Mouse (Mus musculus) intestine, embryonic 16.5 days (tissue): ENCODE results near the gene Ciapin1. TPM values are rescaled to one million over a fixed set of nuclear protein-coding genes. Genes with fewer than 3 reads are reported as not detected.

Source experiments
- ATAC-seq: fragments of 200-750 bp; cut with Nextera tagmentation; 2 replicates; pipeline ENCODE4 v1.8.0; 2017; ENCODE audit warnings: moderate TSS enrichment, moderate library complexity
- H3K27ac ChIP-seq: fragments of 300-500 bp; sonication (generic); 2 replicates; pipeline ENCODE4 v1.5.1; 2014; ENCODE audit warnings: mild to moderate bottlenecking, low read length
- H3K27me3 ChIP-seq: fragments of 300-500 bp; sonication (generic); replicated peaks from 2 replicates; pipeline ENCODE4 v1.6.1; 2014; ENCODE audit warnings: low read length, control low read depth, mixed read lengths; ENCODE audit not compliant: control insufficient read depth, insufficient read depth
- H3K36me3 ChIP-seq: fragments of 300-500 bp; sonication (generic); 2 replicates; pipeline ENCODE4 v1.6.1; 2014; ENCODE audit warnings: low read length, control low read depth; ENCODE audit not compliant: control insufficient read depth, insufficient read depth
- H3K4me1 ChIP-seq: fragments of 300-500 bp; sonication (generic); 2 replicates; pipeline ENCODE4 v1.6.1; 2014; ENCODE audit warnings: low read length, control low read depth, mixed read lengths; ENCODE audit not compliant: control insufficient read depth, insufficient read depth
- H3K4me2 ChIP-seq: fragments of 300-500 bp; sonication (generic); 2 replicates; pipeline ENCODE4 v1.6.1; 2014; ENCODE audit warnings: low read depth, low read length, control low read depth
- H3K4me3 ChIP-seq: fragments of 300-500 bp; sonication (generic); 2 replicates; pipeline ENCODE4 v1.5.1; 2014; ENCODE audit warnings: mild to moderate bottlenecking, low read length
- H3K9ac ChIP-seq: fragments of 300-500 bp; sonication (generic); 2 replicates; pipeline ENCODE4 v1.6.1; 2014; ENCODE audit warnings: low read depth, low read length
- H3K9me3 ChIP-seq: fragments of 300-500 bp; sonication (generic); 2 replicates; pipeline ENCODE4 v1.6.1; 2016; ENCODE audit warnings: low read length, control low read depth; ENCODE audit not compliant: control insufficient read depth
- WGBS: fragments of 180-500 bp; shearing (Covaris S2); extraction: QIAGEN DNeasy Blood & Tissue Kit; methylation state at CpG from one replicate; pipeline ENCODE4 v1.1.7; 2014; 5-methylcytosine and 5-hydroxymethylcytosine counted together
- polyA plus RNA-seq: library from polyadenylated mRNA; unstranded; fragments of >200 nt; fragmentation: Nextera tagmentation; extraction: Ambion mirVana; gene quantifications from 2 replicates; pipeline ENCODE4 v1.2.1, GENCODE M21; 2015

The Ciapin1 gene
- polyA plus RNA-seq, 1 experiment from 2014 or later, result 90.1 TPM

- H3K27me3 ChIP-seq, result no peaks in the 10 kb centered on the region
- peaks cover 9% of the 10 kb centered on the region; the same call in 1 of the 2 replicates for H3K36me3 ChIP-seq
- H3K27ac ChIP-seq, result peak overlapping the region; percentile 92
- H3K4me3 ChIP-seq, result peak overlapping the region; percentile 59
- ATAC-seq, result peak; percentile 87
- H3K4me1 ChIP-seq, result peaks cover 59% of the 10 kb centered on the region
- H3K9me3 ChIP-seq, result no peaks in the 10 kb centered on the region
- H3K4me2 ChIP-seq, result peak overlapping the region; percentile 96
- H3K9ac ChIP-seq, result peak overlapping the region; percentile 70
- WGBS, result under 1% methylated on average over 7 of the region's 7 CpGs
Measured at GRCm38 (mm10) chr8:94871108-94871894, 33.1 kb upstream of the Ciapin1 start.

DNA sequence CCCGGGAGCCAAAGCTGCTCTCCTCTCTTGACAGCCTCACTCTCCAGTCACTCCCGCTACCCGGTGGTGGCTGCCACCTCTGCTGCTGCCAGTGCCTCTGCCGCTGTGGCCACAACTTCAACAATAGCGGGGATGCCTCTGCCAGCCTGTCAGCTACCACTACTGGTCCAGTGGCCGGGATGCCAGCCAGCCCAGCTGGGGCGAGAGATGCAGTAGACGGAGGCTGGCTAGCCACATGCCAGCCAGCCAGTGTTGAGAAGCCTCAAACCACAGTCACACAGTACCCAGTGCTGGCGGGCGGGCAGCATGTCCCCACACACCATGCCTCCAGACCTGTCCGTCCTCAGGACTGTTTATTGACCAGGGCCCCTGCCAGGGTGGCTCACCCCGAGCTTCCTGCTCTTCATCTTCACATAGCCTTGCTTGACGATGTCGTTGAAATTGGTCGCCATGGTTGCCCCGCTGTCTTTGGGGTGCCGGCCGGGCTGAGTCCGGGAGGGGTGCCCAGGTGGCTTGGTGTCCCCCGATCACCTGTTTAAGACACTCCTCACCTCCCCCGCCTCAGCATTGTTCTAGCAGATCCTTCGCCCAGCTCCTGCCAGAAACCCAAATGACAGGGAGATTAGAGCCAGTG is 32.4 kb upstream of the Ciapin1 start:
- Histone ChIP-seq H3K9me3 (no peaks in the 10 kb centered on the region), H3K4me2 (peak overlapping the region; percentile 96), H3K27ac (peak overlapping the region; percentile 92), H3K36me3 (peaks cover 10% of the 10 kb centered on the region; the same call in 1 of the 2 replicates), H3K27me3 (no peaks in the 10 kb centered on the region), H3K4me1 (peaks cover 57% of the 10 kb centered on the region), H3K4me3 (peak overlapping the region; percentile 59), H3K9ac (peak overlapping the region; percentile 70)
- 11% methylated on average over 22 of the region's 22 CpGs for WGBS
- no peak for ATAC-seq

DNA sequence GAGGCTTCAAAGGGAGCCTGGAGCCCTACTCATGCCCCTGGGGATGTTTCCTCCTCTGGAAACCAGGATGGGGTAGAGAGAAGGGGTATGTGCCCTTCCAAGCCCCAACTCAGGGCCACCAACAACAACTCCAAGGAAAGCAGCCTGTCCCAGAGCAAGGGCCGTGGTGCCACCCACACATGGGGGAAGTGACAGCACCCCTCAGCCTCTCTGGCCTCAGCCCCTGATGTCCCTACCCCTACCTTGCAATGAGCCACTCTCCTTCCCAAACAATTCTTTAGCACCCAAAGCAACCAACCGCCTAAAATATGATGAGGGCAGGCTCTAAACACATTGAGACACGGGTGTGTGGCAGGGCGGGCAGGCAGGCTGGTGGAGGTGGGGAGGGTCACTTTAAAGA is 31.8 kb upstream of the Ciapin1 start:
- peaks cover 14% of the 10 kb centered on the region; the same call in 1 of the 2 replicates for H3K36me3 ChIP-seq
- peak overlapping the region; percentile 59 for H3K4me3 ChIP-seq
- 38% methylated on average over 4 of the region's 4 CpGs for WGBS
- no peaks in the 10 kb centered on the region for H3K9me3 ChIP-seq
- ATAC-seq, result no peak
- H3K9ac ChIP-seq, result peak overlapping the region; percentile 70
- peaks cover 51% of the 10 kb centered on the region for H3K4me1 ChIP-seq
- no peaks in the 10 kb centered on the region for H3K27me3 ChIP-seq
- peak overlapping the region; percentile 96 for H3K4me2 ChIP-seq
- H3K27ac ChIP-seq, result 0 out of 2 replicates have a peak overlapping the region, but pooled peaks have one; percentile 92

DNA sequence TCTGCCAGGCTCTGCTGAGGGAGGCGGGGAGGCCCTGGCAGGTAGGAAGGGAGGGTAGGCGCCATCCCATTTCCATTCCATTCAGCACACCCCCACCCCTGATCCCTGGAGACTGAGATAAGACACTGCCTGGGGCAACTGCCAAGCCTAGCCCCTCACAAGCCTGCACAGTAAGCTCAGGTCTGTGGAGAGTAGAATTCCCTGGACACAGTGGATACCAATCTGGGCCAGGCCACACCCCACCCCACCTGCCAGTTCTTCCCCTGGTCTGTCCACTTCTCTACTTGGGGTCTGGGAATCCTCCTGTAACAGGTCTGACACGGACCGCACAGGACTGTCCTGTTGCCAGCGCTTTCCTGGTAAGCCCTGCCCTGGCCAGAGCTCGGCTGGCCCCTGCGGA is 31.0 kb upstream of the Ciapin1 start:
- Histone ChIP-seq H3K4me3 (no peak overlapping the region), H3K9ac (peak overlapping the region; percentile 70; the same call in 1 of the 2 replicates), H3K9me3 (no peaks in the 10 kb centered on the region), H3K27me3 (no peaks in the 10 kb centered on the region), H3K27ac (no peak overlapping the region), H3K4me2 (0 out of 2 replicates have a peak overlapping the region, but pooled peaks have one; percentile 8), H3K36me3 (peaks cover 14% of the 10 kb centered on the region; the same call in 1 of the 2 replicates), H3K4me1 (peaks cover 44% of the 10 kb centered on the region)
- no peak for ATAC-seq
- 67% methylated on average over 7 of the region's 7 CpGs for WGBS

DNA sequence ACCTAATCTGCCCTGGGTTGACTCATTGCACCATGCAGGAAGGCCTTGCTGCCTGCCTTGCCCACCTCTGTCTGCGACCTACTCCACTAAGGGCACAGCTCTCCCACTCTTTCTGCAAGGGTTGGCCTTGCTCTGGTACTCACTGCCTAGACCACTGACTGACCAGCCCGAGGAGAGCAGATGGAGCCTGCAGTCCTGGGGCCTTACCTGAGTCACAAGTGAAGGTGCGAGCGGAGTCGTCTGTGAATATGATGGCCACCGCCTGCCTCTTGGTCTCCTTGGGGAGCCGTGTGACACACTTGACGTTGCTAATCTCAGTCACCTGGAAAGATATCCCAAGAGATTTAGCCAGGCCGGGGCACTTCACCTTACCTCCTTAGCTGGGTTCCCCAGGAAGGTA is 28.8 kb upstream of the Ciapin1 start:
- Histone ChIP-seq H3K27ac (no peak overlapping the region), H3K27me3 (no peaks in the 10 kb centered on the region), H3K4me1 (peaks cover 31% of the 10 kb centered on the region), H3K9me3 (no peaks in the 10 kb centered on the region), H3K9ac (no peak overlapping the region), H3K4me2 (no peak overlapping the region), H3K4me3 (no peak overlapping the region), H3K36me3 (peaks cover 22% of the 10 kb centered on the region)
- 87% methylated on average over 9 of the region's 9 CpGs for WGBS
- ATAC-seq, result no peak

DNA sequence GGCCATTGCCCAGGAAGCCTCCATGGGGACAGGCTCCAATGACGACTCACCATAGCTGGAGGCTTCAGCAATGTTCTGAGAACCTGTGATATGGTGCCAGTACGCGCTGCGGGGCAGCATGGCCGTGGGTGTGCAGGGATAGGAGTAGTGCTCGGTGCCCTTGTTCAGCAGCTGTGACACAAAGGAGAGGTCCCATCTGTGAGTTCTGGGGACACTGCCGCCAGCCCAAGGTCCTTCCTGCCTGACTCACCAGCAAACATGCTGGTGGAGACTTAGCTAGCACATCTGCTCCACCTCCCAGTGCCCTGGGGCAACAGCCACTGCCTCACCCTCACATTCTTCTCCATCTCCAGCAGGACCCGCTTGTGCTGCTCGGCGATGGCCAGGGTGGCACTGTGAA is 27.1 kb upstream of the Ciapin1 start:
- no peak overlapping the region for H3K4me2 ChIP-seq
- H3K36me3 ChIP-seq, result peaks cover 25% of the 10 kb centered on the region
- no peak for ATAC-seq
- WGBS, result 80% methylated on average over 10 of the region's 10 CpGs
- peaks cover 22% of the 10 kb centered on the region for H3K4me1 ChIP-seq
- no peaks in the 10 kb centered on the region for H3K27me3 ChIP-seq
- H3K9ac ChIP-seq, result no peak overlapping the region
- H3K4me3 ChIP-seq, result no peak overlapping the region
- H3K27ac ChIP-seq, result no peak overlapping the region; the same call in 1 of the 2 replicates
- no peaks in the 10 kb centered on the region for H3K9me3 ChIP-seq

GRCm38 (mm10) chr8:94863897-94864673 is 25.9 kb upstream of the Ciapin1 start:
- no peak for ATAC-seq
- Histone ChIP-seq H3K36me3 (peaks cover 25% of the 10 kb centered on the region), H3K9ac (no peak overlapping the region), H3K9me3 (no peaks in the 10 kb centered on the region), H3K4me2 (no peak overlapping the region), H3K27ac (no peak overlapping the region; the same call in 1 of the 2 replicates), H3K4me1 (peaks cover 10% of the 10 kb centered on the region), H3K27me3 (no peaks in the 10 kb centered on the region), H3K4me3 (no peak overlapping the region)
- WGBS, result 67% methylated on average over 10 of the region's 10 CpGs

GRCm38 (mm10) chr8:94862487-94863220 is 24.5 kb upstream of the Ciapin1 start:
- no peak for ATAC-seq
- H3K27ac ChIP-seq, result no peak overlapping the region
- no peaks in the 10 kb centered on the region for H3K9me3 ChIP-seq
- 82% methylated on average over 12 of the region's 12 CpGs for WGBS
- peaks cover 21% of the 10 kb centered on the region for H3K36me3 ChIP-seq
- H3K4me1 ChIP-seq, result 0 out of 2 replicates have a peak, but pooled peaks cover 2% of the 10 kb centered on the region
- no peak overlapping the region for H3K4me3 ChIP-seq
- H3K27me3 ChIP-seq, result no peaks in the 10 kb centered on the region
- H3K9ac ChIP-seq, result no peak overlapping the region
- no peak overlapping the region for H3K4me2 ChIP-seq
